Mouse (Mus musculus): Measurements from ENCODE around the gene Cct6b.

- no peak for TF ChIP-seq CTCF (IDR thresholded peaks at IDR 0.05; ENCODE audit: low read depth)
- no peak for TF ChIP-seq EP300 (optimal IDR thresholded peaks at IDR 0.05)
Measured at GRCm38 (mm10) chr11:82755919-82756318, 8.2 kb downstream of the Cct6b start.

Measured in stomach, postnatal 0 days (tissue).